Mouse (Mus musculus) embryo, embryonic 10.5 days (tissue): ENCODE results near the gene Slc6a11.

Experiments used
- DNase-seq: peaks from one replicate; pipeline ENCODE4 v3.0.0-alpha.2; 2015; ENCODE audit warnings: low spot score

The Slc6a11 gene

DNA sequence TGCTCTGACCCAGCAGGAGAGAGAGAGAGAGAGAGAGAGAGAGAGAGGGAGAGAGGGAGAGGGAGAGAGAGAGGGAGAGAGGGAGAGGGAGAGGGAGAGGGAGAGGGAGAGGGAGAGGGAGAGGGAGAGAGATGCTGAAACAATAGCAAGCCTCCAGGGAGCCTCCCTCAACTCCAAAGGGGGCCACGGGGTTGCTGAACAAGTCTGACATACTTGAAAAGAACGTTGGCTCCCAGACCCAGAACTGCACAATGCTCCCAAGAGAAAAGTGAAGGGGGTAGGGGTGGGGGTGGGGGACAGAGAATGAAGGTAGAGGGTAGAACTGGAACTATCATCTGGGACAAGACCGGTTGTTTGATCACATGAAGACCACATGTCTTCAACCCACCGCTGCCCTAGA is 136.9 kb downstream of the Slc6a11 start:
- no peak for DNase-seq

DNA sequence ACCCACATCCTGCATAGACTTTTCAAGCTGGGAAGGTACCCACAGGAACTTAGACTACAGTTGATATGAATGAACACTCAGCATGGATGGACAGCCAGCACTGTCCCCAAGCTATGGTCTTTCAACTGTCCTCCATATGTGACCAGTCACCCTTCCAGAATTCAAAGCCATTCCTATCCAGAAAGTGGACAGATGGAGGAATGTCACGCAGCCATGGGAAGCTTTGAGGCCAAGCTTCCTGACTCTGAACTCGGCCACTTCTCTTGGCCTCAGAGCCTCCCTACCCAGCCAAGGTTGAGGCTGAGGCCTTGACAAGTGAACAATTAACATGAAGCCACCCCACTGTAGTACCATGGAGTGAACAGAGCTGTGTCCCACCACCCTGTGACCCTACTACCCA is 138.5 kb downstream of the Slc6a11 start:
- DNase-seq, result no peak

DNA sequence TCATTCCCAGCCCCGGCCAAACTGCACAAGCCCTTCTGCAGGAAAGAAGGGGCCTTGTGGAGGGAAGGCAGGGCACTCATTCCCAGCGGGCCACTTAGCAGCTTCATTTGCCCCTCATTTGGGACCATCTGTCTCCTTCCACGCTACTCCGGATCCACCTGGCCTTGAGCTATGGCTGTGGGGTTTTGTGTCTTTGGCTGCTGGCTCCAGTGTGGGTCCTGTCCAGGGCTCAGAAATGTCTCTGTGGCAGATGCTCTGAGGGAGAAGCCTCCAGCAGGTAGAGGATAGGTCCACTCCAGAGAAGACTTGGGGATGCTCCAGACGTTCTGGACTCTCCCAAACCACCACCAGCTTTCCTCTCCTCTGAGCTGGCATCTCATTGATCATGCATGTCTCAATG is 139.8 kb downstream of the Slc6a11 start:
- DNase-seq, result no peak

- no peak for DNase-seq
Measured at GRCm38 (mm10) chr6:114272279-114272678, 141.2 kb downstream of the Slc6a11 start.

- no peak for DNase-seq
Measured at GRCm38 (mm10) chr6:114273997-114274728, 143.1 kb downstream of the Slc6a11 start.

DNA sequence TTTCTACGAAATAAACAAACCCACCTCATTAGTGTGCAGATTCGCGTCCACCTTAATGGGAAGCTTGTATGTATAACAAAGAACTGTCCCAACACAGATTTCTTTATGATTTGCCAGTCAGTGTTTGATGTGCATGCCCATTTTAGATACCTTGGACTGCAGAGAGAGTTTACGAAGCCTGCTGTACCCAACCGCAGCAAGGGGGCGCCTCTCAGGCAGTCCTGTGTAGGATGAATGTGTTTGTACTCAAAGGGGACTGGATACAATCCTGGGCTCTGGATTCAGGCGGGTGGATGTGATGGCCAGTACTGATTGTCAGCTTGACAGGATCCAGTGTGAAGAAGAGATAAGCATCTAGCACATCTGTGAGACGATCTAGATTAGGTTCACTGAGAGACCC is 144.8 kb downstream of the Slc6a11 start:
- no peak for DNase-seq

GRCm38 (mm10) chr6:114282469-114283277 is 151.6 kb downstream of the Slc6a11 start, which contains the start of gene Slc6a1:
Gene Slc6a1, plus strand, starts transcription at chr6:114282635.
- DNase-seq, result peak; percentile 87

DNA sequence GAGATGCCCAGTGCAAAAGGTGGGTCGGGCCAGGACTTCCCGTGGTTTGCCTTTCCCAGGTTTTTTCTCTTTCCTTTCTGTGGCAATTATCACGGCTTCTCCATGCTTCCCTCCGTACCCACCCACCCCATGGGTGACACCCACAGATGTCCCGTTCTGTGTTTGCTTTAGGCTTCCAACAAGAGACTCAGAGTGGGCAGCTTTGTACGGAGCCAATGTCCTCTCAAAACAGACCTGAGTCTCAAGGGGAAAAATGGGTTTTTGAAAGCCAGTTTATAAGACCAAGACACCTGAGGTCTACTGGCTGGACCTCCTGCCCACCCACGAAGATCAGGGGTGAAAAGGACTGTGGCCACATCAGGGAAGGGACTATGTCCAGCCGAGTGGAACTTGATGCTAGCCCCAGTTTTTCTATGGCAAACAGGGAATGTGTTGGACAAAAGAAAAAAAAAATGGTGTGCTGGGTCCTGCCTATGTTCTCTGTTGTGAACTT is 152.3 kb downstream of the Slc6a11 start:
- DNase-seq, result no peak

- DNase-seq, result peak; percentile 28
Measured at GRCm38 (mm10) chr6:114283927-114284703, 153.1 kb downstream of the Slc6a11 start.

DNA sequence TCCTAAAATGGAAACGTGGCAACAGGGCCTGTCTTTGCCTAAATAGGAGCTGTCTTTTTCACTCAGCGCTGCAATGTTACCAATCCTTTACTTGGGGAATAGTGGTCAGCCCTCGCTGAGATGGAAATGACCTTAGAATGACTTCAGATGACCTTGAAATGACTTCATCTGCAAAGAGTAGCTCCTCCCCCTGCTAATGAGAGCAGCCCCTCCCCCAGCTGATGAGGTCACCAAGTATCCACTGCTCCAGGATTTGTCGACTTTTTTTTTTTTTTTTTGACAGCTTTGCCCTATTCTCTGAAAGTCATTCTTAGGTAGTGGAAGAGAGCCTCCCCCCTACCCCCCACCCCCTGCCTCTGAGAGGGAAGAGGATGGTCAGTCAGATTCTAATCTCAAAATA is 154.4 kb downstream of the Slc6a11 start:
- no peak for DNase-seq

- peak; percentile 27 for DNase-seq
Measured at GRCm38 (mm10) chr6:114289106-114289505, 158.1 kb downstream of the Slc6a11 start.

GRCm38 (mm10) chr6:114290184-114290583 is 159.1 kb downstream of the Slc6a11 start:
- peak; percentile 86 for DNase-seq

DNA sequence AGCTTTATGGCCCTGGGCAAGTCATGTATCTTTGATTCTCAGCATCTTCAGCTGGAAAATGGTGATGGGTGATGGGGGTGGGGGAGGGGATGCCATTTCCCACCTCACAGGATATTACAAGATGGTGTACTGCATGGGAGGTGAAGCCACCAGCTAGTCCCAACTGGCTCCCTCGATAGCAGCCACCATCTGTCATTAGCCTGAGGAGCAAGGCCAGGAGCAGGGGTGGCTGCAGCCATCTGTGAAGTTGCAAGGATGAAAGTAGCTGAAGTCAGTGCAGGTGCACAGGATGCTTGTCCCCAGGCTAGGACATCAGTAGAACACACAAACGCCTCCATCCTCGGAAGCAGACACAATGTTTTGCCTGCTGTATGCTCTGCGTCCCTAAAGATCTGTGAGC is 159.9 kb downstream of the Slc6a11 start:
- no peak for DNase-seq

DNA sequence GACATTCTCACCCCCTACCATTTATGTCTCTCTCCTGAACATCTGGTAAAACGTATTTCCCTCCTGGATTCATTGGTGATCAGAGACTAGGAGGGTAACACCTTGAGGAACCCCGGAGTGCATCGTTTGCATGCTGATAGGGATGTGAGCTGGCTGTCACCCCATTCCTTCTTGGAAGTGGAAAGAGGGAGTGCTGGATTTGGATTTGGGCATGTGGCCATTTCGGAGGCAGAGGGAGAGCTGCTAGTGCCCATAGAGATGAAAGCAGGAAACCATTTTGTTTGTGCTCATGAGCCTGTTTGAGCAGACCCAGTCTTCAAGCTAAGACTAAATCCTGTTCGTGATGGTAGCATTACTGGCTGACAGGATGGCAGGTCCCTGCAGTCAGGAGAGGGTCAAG is 160.4 kb downstream of the Slc6a11 start:
- no peak for DNase-seq

DNA sequence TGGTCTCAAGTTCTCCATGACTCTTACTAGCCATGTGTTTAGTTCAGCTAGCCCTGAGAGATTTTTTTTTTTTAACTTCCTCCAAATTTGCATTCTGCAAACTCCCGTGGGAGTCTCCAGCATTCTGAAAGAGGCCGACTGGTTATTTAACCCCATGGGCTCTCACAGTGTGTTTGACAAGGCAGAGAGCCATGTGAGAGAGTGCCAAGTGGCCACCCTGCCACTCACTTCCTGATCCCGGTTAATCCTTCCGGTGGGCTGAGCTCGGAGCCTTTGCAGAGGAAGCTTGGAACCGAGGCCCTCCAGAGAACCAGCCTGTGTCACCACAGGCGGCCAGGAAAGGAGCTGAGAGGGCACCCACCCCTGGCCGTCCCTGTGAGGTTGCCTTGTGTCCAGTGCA is 162.5 kb downstream of the Slc6a11 start:
- no peak for DNase-seq

GRCm38 (mm10) chr6:114295086-114295485 is 164.0 kb downstream of the Slc6a11 start:
- DNase-seq, result no peak

GRCm38 (mm10) chr6:114297260-114298002 is 166.4 kb downstream of the Slc6a11 start:
- no peak for DNase-seq
